ENCODE assay signal across 18 mouse cellular contexts in genomic region chr1:152528778-152529177, GRCm38 (mm10).
DNase-seq lines count a peak whose midpoint lies in the region; ATAC-seq and TF ChIP-seq lines count a peak whose summit lies in the region.
"Had no signal": no experiment of that assay in that cellular context is flagged by ENCODE, and none has a peak within 500 bp of the region (broad histone marks: within the 10 kb centered on the region; RNA-seq: fewer than 3 reads in every experiment).

No protein-coding gene starts in this region.

- no peaks in the 10 kb centered on the region for H3K27me3 ChIP-seq in liver, postnatal 0 days (ENCODE audit: insufficient read depth, low read length)
- no peaks in the 10 kb centered on the region for H3K27me3 ChIP-seq in liver, embryonic 12.5 days (replicated peaks)
- no peaks in the 10 kb centered on the region for H3K27me3 ChIP-seq in heart, embryonic 13.5 days (replicated peaks)
- H3K27me3 ChIP-seq: embryonic facial prominence, embryonic 12.5 days; liver, embryonic 15.5 days had no signal

- peaks cover 28% of the 10 kb centered on the region for H3K36me3 ChIP-seq in liver, postnatal 0 days (replicated peaks; ENCODE audit: insufficient read depth, low read length)
- H3K36me3 ChIP-seq in liver, embryonic 12.5 days = peaks cover 17% of the 10 kb centered on the region; the same call in 1 of the 2 replicates
- peaks cover 67% of the 10 kb centered on the region for H3K36me3 ChIP-seq in heart, embryonic 13.5 days

- H3K27ac ChIP-seq in gastrocnemius, adult 2 months = peak overlapping the region; percentile 46; the same call in 1 of the 2 replicates
- no peak overlapping the region for H3K27ac ChIP-seq in liver, postnatal 0 days (ENCODE audit: low read depth)
- H3K27ac ChIP-seq in liver, embryonic 12.5 days = no peak overlapping the region
- H3K27ac ChIP-seq in heart, embryonic 13.5 days (replicated peaks) = peak overlapping the region; percentile 93
- H3K27ac ChIP-seq: embryonic facial prominence, embryonic 12.5 days; hindbrain, postnatal 0 days; liver, embryonic 15.5 days had no signal

- H3K4me1 ChIP-seq in liver, postnatal 0 days (ENCODE audit: insufficient read depth) = peaks cover 11% of the 10 kb centered on the region
- peaks cover 10% of the 10 kb centered on the region; the same call in 1 of the 2 replicates for H3K4me1 ChIP-seq in liver, embryonic 12.5 days
- H3K4me1 ChIP-seq in heart, embryonic 13.5 days = peaks cover 93% of the 10 kb centered on the region

- no peaks in the 10 kb centered on the region for H3K9me3 ChIP-seq in liver, postnatal 0 days (ENCODE audit: low read length)
- no peaks in the 10 kb centered on the region for H3K9me3 ChIP-seq in liver, embryonic 12.5 days (replicated peaks)
- no peaks in the 10 kb centered on the region for H3K9me3 ChIP-seq in heart, embryonic 13.5 days
- H3K9me3 ChIP-seq: embryonic facial prominence, embryonic 12.5 days; liver, embryonic 15.5 days had no signal

- TF ChIP-seq CTCF in gastrocnemius, adult 2 months (IDR thresholded peaks at IDR 0.05) = no peak
- TF ChIP-seq CTCF in liver, postnatal 0 days (IDR thresholded peaks at IDR 0.05; ENCODE audit: low read depth) = no peak

- no peak overlapping the region for H3K9ac ChIP-seq in liver, postnatal 0 days (replicated peaks)
- H3K9ac ChIP-seq in liver, embryonic 12.5 days = no peak overlapping the region
- peak overlapping the region; percentile 26; the same call in 1 of the 2 replicates for H3K9ac ChIP-seq in heart, embryonic 13.5 days
- H3K9ac ChIP-seq: embryonic facial prominence, embryonic 12.5 days; liver, embryonic 15.5 days had no signal

- TF ChIP-seq EP300 in liver, postnatal 0 days (IDR thresholded peaks at IDR 0.05; ENCODE audit: low read depth) = no peak

- H3K4me2 ChIP-seq in liver, postnatal 0 days (ENCODE audit: low read depth, low read length) = no peak overlapping the region
- H3K4me2 ChIP-seq in liver, embryonic 12.5 days = no peak overlapping the region
- H3K4me2 ChIP-seq in heart, embryonic 13.5 days = no peak overlapping the region
- H3K4me2 ChIP-seq: embryonic facial prominence, embryonic 12.5 days; liver, embryonic 15.5 days had no signal

- ATAC-seq in liver, postnatal 0 days = peak; percentile 19; the same call in 1 of the 2 replicates
- no peak for ATAC-seq in liver, embryonic 12.5 days
- ATAC-seq in heart, embryonic 13.5 days (ENCODE audit: extremely low read depth, insufficient number of reproducible peaks, low FRiP score, low TSS enrichment) = no peak
- ATAC-seq: hindbrain, postnatal 0 days had no signal

- WGBS in liver, postnatal 0 days (ENCODE audit: insufficient replicate concordance) = 35% methylated on average over 3 of the region's 3 CpGs
- 31% methylated on average over 3 of the region's 3 CpGs for WGBS in liver, embryonic 12.5 days (ENCODE audit: insufficient replicate concordance)
- 64% methylated on average over 3 of the region's 3 CpGs for WGBS in heart, embryonic 13.5 days

- H3K4me3 ChIP-seq in gastrocnemius, adult 2 months = no peak overlapping the region
- H3K4me3 ChIP-seq in liver, postnatal 0 days (ENCODE audit: low read depth, low read length) = no peak overlapping the region
- H3K4me3 ChIP-seq in liver, embryonic 12.5 days = no peak overlapping the region
- H3K4me3 ChIP-seq in heart, embryonic 13.5 days = no peak overlapping the region
- H3K4me3 ChIP-seq: embryonic facial prominence, embryonic 12.5 days; liver, embryonic 15.5 days; myocyte had no signal

- intact Hi-C loops in gastrocnemius, adult 2 months (cut with DNase I) = no loop called here

- no peak for DNase-seq in gastrocnemius, adult 2 months
- no peak for DNase-seq in gastrocnemius, adult 18-20 months (ENCODE audit: low spot score)
- no peak for DNase-seq in liver, postnatal 0 days
- DNase-seq in monocyte, adult 2 months (ENCODE audit: low read depth in 1 of 2, low spot score in 2 of 2) = peak; percentile 42 to 56
- DNase-seq in frontal cortex, postnatal 36 days (ENCODE audit: low spot score in 2 of 2) = no peak
- DNase-seq in adrenal gland, postnatal 36 days = no peak
- DNase-seq: cerebellum, adult 11-12 months; cerebellum, postnatal 36 days; kidney, adult 2 months; layer of hippocampus, postnatal 36 days; left cerebral cortex, postnatal 4 days; right cerebral cortex, postnatal 14 days had no signal

Comparison
In these comparisons a context has a peak if more than half of its experiments do, and no peak if none do; other contexts are left out.
1. DNase-seq: peak in monocyte, adult 2 months (2 of 2); none in gastrocnemius, adult 2 months (single experiment), gastrocnemius, adult 18-20 months (single experiment), liver, postnatal 0 days (single experiment), frontal cortex, postnatal 36 days (0 of 2) and adrenal gland, postnatal 36 days (0 of 2).
2. H3K27ac ChIP-seq: peak in gastrocnemius, adult 2 months (single experiment) and heart, embryonic 13.5 days (single experiment); none in liver, postnatal 0 days (single experiment) and liver, embryonic 12.5 days (single experiment).